Mouse (Mus musculus) MEL (cell line): ENCODE data around the gene Med23. TPM values are rescaled to one million over a fixed set of nuclear protein-coding genes. Genes with fewer than 3 reads are reported as not detected.

ENCODE experiments used
- DNase-seq: peaks from one replicate; pipeline ENCODE4 v3.0.0; 2011; ENCODE audit warnings: low read depth, low spot score
- H3K27ac ChIP-seq: 2 replicates; pipeline ENCODE4 v1.5.1; 2012; ENCODE audit warnings: low read depth, mild to moderate bottlenecking, control low read depth, low read length, moderate library complexity; ENCODE audit not compliant: control insufficient read depth
- H3K27me3 ChIP-seq, 2 experiments: fragments of 150-350 bp in 1 of 2; sonication (generic) in 1 of 2; 2 replicates each; pipeline ENCODE4 v1.6.1; 2012; ENCODE audit warnings: low read length in 2 of 2, mild to moderate bottlenecking in 2 of 2, improper control_type of control experiment in 1 of 2, moderate library complexity in 1 of 2; ENCODE audit not compliant: insufficient read depth in 2 of 2, control insufficient read depth in 1 of 2
- H3K36me3 ChIP-seq, 2 experiments: 2 replicates each; pipeline ENCODE4 v1.6.1; 2012 to 2014; ENCODE audit warnings: low read length in 2 of 2, improper control_type of control experiment in 1 of 2, inconsistent platforms in 1 of 2, mild to moderate bottlenecking in 1 of 2; ENCODE audit not compliant: insufficient read depth in 2 of 2, control insufficient read depth in 1 of 2
- H3K4me1 ChIP-seq, 2 experiments: fragments of 150-350 bp in 1 of 2; sonication (generic) in 1 of 2; 2 replicates each; pipeline ENCODE4 v1.6.1; 2012; ENCODE audit warnings: low read length in 2 of 2, improper control_type of control experiment in 1 of 2, mild to moderate bottlenecking in 1 of 2; ENCODE audit not compliant: insufficient read depth in 2 of 2, control insufficient read depth in 1 of 2
- H3K4me3 ChIP-seq, 2 experiments: fragments of 150-350 bp in 1 of 2; sonication (generic) in 1 of 2; 2 replicates each; pipeline ENCODE4 v1.5.1; 2012; ENCODE audit warnings: low read depth in 2 of 2, low read length in 2 of 2, mild to moderate bottlenecking in 2 of 2, moderate library complexity in 2 of 2, control low read depth in 1 of 2, improper control_type of control experiment in 1 of 2; ENCODE audit not compliant: control insufficient read depth in 1 of 2, insufficient read depth in 1 of 2
- H3K79me2 ChIP-seq: 2 replicates; pipeline ENCODE4 v1.6.1; 2012; ENCODE audit warnings: mild to moderate bottlenecking, low read length, moderate library complexity; ENCODE audit not compliant: control insufficient read depth, poor library complexity, insufficient read depth
- H3K9ac ChIP-seq: 2 replicates; pipeline ENCODE4 v1.6.1; 2012; ENCODE audit warnings: low read depth, mild to moderate bottlenecking, control low read depth, low read length, moderate library complexity; ENCODE audit not compliant: control insufficient read depth, poor library complexity, severe bottlenecking
- H3K9me3 ChIP-seq: fragments of 150-350 bp; sonication (generic); replicated peaks from 2 replicates; pipeline ENCODE4 v1.6.1; 2012; ENCODE audit warnings: mild to moderate bottlenecking, low read length, improper control_type of control experiment, moderate library complexity; ENCODE audit not compliant: insufficient read depth
- BHLHE40 ChIP-seq: IDR thresholded peaks from 2 replicates; pipeline ENCODE4 v1.6.1; 2012; ENCODE audit warnings: low read depth, mild to moderate bottlenecking, inconsistent platforms, low read length, improper control_type of control experiment, borderline replicate concordance
- CHD2 ChIP-seq: IDR thresholded peaks from 2 replicates; pipeline ENCODE4 v1.6.1; 2011; ENCODE audit warnings: low read length, improper control_type of control experiment
- CTCF ChIP-seq, 3 experiments: IDR thresholded peaks in 2 of 3; conservative IDR thresholded peaks in 1 of 3; 2 replicates each; pipeline ENCODE4 v1.5.1; 2011 to 2012; ENCODE audit warnings: low read length in 3 of 3, low read depth in 2 of 3, mild to moderate bottlenecking in 2 of 3, improper control_type of control experiment in 1 of 3, inconsistent platforms in 1 of 3, mixed read lengths in 1 of 3, moderate library complexity in 1 of 3; ENCODE audit not compliant: control insufficient read depth in 1 of 3, insufficient read depth in 1 of 3, poor library complexity in 1 of 3, severe bottlenecking in 1 of 3
- E2F4 ChIP-seq: IDR thresholded peaks from 2 replicates; pipeline ENCODE4 v1.6.1; 2011; ENCODE audit warnings: low read depth, low read length, improper control_type of control experiment, borderline replicate concordance
- ELF1 ChIP-seq: IDR thresholded peaks from 2 replicates; pipeline ENCODE4 v1.6.1; 2014; ENCODE audit warnings: low read depth, mild to moderate bottlenecking, inconsistent platforms, low read length, improper control_type of control experiment, moderate library complexity
- ETS1 ChIP-seq: IDR thresholded peaks from 2 replicates; pipeline ENCODE4 v1.6.1; 2012; ENCODE audit warnings: low read depth, mild to moderate bottlenecking, inconsistent platforms, low read length, improper control_type of control experiment, moderate library complexity
- GABPA ChIP-seq: IDR thresholded peaks from 2 replicates; pipeline ENCODE4 v1.6.1; 2012; ENCODE audit warnings: low read depth, mild to moderate bottlenecking, inconsistent platforms, low read length, improper control_type of control experiment, moderate library complexity
- HCFC1 ChIP-seq: IDR thresholded peaks from 2 replicates; pipeline ENCODE4 v1.6.1; 2012; ENCODE audit warnings: low read depth, mild to moderate bottlenecking, inconsistent platforms, low read length, improper control_type of control experiment, moderate library complexity
- JUND ChIP-seq: IDR thresholded peaks from 2 replicates; pipeline ENCODE4 v1.6.1; 2011; ENCODE audit warnings: low read depth, mild to moderate bottlenecking, improper control_type of control experiment, low read length
- KAT2A ChIP-seq: conservative IDR thresholded peaks from 2 replicates; pipeline ENCODE4 v1.6.1; 2012; ENCODE audit warnings: low read depth, low read length, improper control_type of control experiment, inconsistent platforms
- MAFK ChIP-seq: IDR thresholded peaks from 2 replicates; pipeline ENCODE4 v1.6.1; 2011; ENCODE audit warnings: low read depth, mild to moderate bottlenecking, low read length, improper control_type of control experiment, borderline replicate concordance
- MAZ ChIP-seq: IDR thresholded peaks from 2 replicates; pipeline ENCODE4 v1.6.1; 2012; ENCODE audit warnings: low read depth, mild to moderate bottlenecking, inconsistent platforms, low read length, improper control_type of control experiment
- MEF2A ChIP-seq: IDR thresholded peaks from 2 replicates; pipeline ENCODE4 v1.6.1; 2014; ENCODE audit warnings: low read depth, mild to moderate bottlenecking, inconsistent platforms, low read length, improper control_type of control experiment; ENCODE audit not compliant: poor library complexity, insufficient replicate concordance, severe bottlenecking; ENCODE audit errors: extremely low read depth
- MYB ChIP-seq: IDR thresholded peaks from 2 replicates; pipeline ENCODE4 v1.6.1; 2011; ENCODE audit warnings: mild to moderate bottlenecking, low read depth, low read length, improper control_type of control experiment
- MYC ChIP-seq: IDR thresholded peaks from 2 replicates; pipeline ENCODE4 v1.6.1; 2011; ENCODE audit warnings: low read depth, mild to moderate bottlenecking, low read length, improper control_type of control experiment, moderate library complexity
- NELFE ChIP-seq: IDR thresholded peaks from 2 replicates; pipeline ENCODE4 v1.6.1; 2011; ENCODE audit warnings: low read depth, low read length, improper control_type of control experiment
- NRF1 ChIP-seq: IDR thresholded peaks from 2 replicates; pipeline ENCODE4 v1.6.1; 2014; ENCODE audit warnings: low read depth, mild to moderate bottlenecking, inconsistent platforms, low read length, improper control_type of control experiment, moderate library complexity; ENCODE audit not compliant: poor library complexity, insufficient read depth, severe bottlenecking
- POLR2AphosphoS5 ChIP-seq: IDR thresholded peaks from 2 replicates; pipeline ENCODE4 v1.6.1; 2012; ENCODE audit warnings: low read depth, borderline replicate concordance, mild to moderate bottlenecking, inconsistent platforms, low read length, moderate library complexity, mixed read lengths
- RCOR1 ChIP-seq: IDR thresholded peaks from 2 replicates; pipeline ENCODE4 v1.6.1; 2012; ENCODE audit warnings: low read depth, mild to moderate bottlenecking, inconsistent platforms, low read length, improper control_type of control experiment
- SIN3A ChIP-seq: IDR thresholded peaks from 2 replicates; pipeline ENCODE4 v1.6.1; 2012; ENCODE audit warnings: low read length, improper control_type of control experiment, inconsistent platforms
- TCF12 ChIP-seq: IDR thresholded peaks from 2 replicates; pipeline ENCODE4 v1.6.1; 2014; ENCODE audit warnings: low read depth, mild to moderate bottlenecking, inconsistent platforms, low read length, improper control_type of control experiment, moderate library complexity
- UBTF ChIP-seq: IDR thresholded peaks from 2 replicates; pipeline ENCODE4 v1.6.1; 2012; ENCODE audit warnings: low read depth, mild to moderate bottlenecking, inconsistent platforms, low read length, improper control_type of control experiment, moderate library complexity, borderline replicate concordance; ENCODE audit not compliant: insufficient read depth
- ZC3H11A ChIP-seq: IDR thresholded peaks from 2 replicates; pipeline ENCODE4 v1.6.1; 2012; ENCODE audit warnings: low read depth, mild to moderate bottlenecking, inconsistent platforms, low read length, improper control_type of control experiment
- ZKSCAN1 ChIP-seq: IDR thresholded peaks from 2 replicates; pipeline ENCODE4 v1.6.1; 2012; ENCODE audit warnings: low read depth, mild to moderate bottlenecking, inconsistent platforms, low read length, improper control_type of control experiment, moderate library complexity
- polyA plus RNA-seq, 2 experiments: library from polyadenylated mRNA; stranded (reverse) in 1 of 2; unstranded in 1 of 2; fragments of >175 nt in 1 of 2; fragments of >200 nt in 1 of 2; gene quantifications; 2 replicates each; pipeline versions ENCODE4 v1.2.1 to v1.2.4; 2012; ENCODE audit warnings: low replicate concordance in 2 of 2, low read depth in 1 of 2; ENCODE audit not compliant: insufficient read length in 2 of 2, insufficient read depth in 1 of 2, missing spikeins in 1 of 2
- total RNA-seq: library from RNA; depleted of rRNA; stranded (reverse); fragments of 300-350 nt; gene quantifications from 2 replicates; pipeline ENCODE4 v1.2.3, GENCODE M21; 2012

Gene Med23
- total and polyA plus RNA-seq, 3 experiments, result 18.8 to 52.2 (median 23.7) TPM

DNA sequence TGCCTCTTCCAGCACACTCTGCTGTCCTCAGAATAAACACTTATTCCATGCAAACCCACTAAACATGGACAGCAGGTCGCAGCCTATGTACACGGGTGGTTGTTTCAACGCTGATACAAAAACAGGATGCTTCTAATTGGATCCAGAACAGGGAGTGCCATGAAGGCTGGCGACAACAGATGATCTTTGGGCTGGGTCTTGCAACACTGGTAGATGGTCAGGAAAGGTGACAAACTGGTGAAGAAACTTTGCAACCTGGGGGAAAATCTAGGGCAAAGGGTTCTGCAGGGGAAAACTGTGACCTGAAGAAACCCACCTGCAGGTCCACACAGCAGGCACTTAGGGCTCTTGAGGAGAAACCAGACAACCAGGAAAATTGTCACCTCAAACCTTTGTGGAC, 53.2 kb downstream of the Med23 start:
- no peaks in the 10 kb centered on the region for H3K36me3 ChIP-seq
- H3K27ac ChIP-seq, result no peak overlapping the region
- H3K27me3 ChIP-seq, result no peaks in the 10 kb centered on the region
- DNase-seq, result no peak
- H3K9ac ChIP-seq, result no peak overlapping the region
- H3K79me2 ChIP-seq, result no peaks in the 10 kb centered on the region
- H3K4me1 ChIP-seq, result no peaks in the 10 kb centered on the region
- no peak for TF ChIP-seq NRF1
- no peak for TF ChIP-seq MEF2A
- no peaks in the 10 kb centered on the region for H3K9me3 ChIP-seq
- H3K4me3 ChIP-seq, result no peak overlapping the region

DNA sequence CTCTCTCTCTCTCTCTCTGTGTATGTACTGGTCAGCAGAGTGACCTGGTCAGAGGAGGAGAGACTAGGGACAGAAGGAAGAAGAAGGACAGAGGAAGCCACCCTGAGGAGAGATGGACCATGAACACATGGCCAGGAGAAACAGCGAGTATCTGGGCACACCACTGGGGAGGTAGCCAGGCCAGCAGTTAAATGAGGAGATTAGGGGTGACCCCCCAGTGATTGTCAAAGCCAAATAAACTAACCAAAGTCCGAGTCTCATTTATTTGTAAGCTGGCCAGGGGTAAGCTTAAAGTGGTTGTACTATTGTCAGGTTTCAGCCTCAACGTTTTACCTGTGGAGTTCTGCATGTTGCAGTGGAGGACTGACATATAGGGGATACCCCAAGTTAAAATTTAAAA, 54.5 kb downstream of the Med23 start:
- no peak for DNase-seq
- no peak overlapping the region for H3K9ac ChIP-seq
- no peak overlapping the region for H3K4me3 ChIP-seq
- no peak overlapping the region for H3K27ac ChIP-seq
- no peaks in the 10 kb centered on the region for H3K36me3 ChIP-seq
- TF ChIP-seq MAFK (no peak), CTCF (IDR thresholded peaks at IDR 0.05 in 2 of 3, conservative IDR thresholded peaks at IDR 0.05 in 1 of 3; ENCODE audit: control insufficient read depth in 1 of 3, insufficient read depth in 1 of 3, low read depth in 2 of 3, low read length in 3 of 3, poor library complexity in 1 of 3, severe bottlenecking in 1 of 3) (no peak), ZC3H11A (no peak), BHLHE40 (no peak), RCOR1 (no peak), GABPA (no peak), ELF1 (no peak)
- H3K9me3 ChIP-seq, result no peaks in the 10 kb centered on the region
- no peaks in the 10 kb centered on the region for H3K27me3 ChIP-seq
- H3K4me1 ChIP-seq, result no peaks in the 10 kb centered on the region
- H3K79me2 ChIP-seq, result no peaks in the 10 kb centered on the region

GRCm38 (mm10) chr10:24926380-24926779, 56.6 kb downstream of the Med23 start:
- Histone ChIP-seq H3K9me3 (no peaks in the 10 kb centered on the region), H3K79me2 (no peaks in the 10 kb centered on the region), H3K36me3 (no peaks in the 10 kb centered on the region), H3K4me3 (no peak overlapping the region), H3K9ac (no peak overlapping the region), H3K27ac (no peak overlapping the region), H3K4me1 (no peaks in the 10 kb centered on the region), H3K27me3 (no peaks in the 10 kb centered on the region)
- DNase-seq, result no peak
- TF ChIP-seq GABPA, result no peak
- no peak for TF ChIP-seq CHD2
- TF ChIP-seq KAT2A, result no peak
- no peak for TF ChIP-seq MAZ
- no peak for TF ChIP-seq MYC
- TF ChIP-seq ZKSCAN1, result no peak
- no peak for TF ChIP-seq MYB
- no peak for TF ChIP-seq POLR2AphosphoS5
- TF ChIP-seq NELFE, result no peak
- no peak for TF ChIP-seq JUND
- no peak for TF ChIP-seq ETS1
- TF ChIP-seq BHLHE40, result no peak
- no peak for TF ChIP-seq E2F4
- no peak for TF ChIP-seq TCF12
- no peak for TF ChIP-seq SIN3A
- no peak for TF ChIP-seq NRF1
- TF ChIP-seq HCFC1, result no peak
- no peak for TF ChIP-seq UBTF
